Mouse (Mus musculus) heart, postnatal 0 days (tissue): Measurements from ENCODE around the gene Ccdc110. TPM values are rescaled to one million over a fixed set of nuclear protein-coding genes. Genes with fewer than 3 reads are reported as not detected.
A peak's percentile ranks its signal among the peaks of the same experiment; 100 is the strongest.

Experiments
- ATAC-seq: fragments of 200-750 bp; cut with Nextera tagmentation; 2 replicates; pipeline ENCODE4 v1.8.0; 2017; ENCODE audit warnings: low read depth, moderate number of reproducible peaks, moderate library complexity; ENCODE audit not compliant: insufficient read depth
- DNase-seq: peaks from one replicate; pipeline ENCODE4 v3.0.0-alpha.2; 2016; ENCODE audit warnings: low spot score
- H3K27ac ChIP-seq: fragments of 300-500 bp; sonication (generic); 2 replicates; pipeline ENCODE4 v1.5.1; 2014; ENCODE audit warnings: low read depth, mild to moderate bottlenecking
- H3K27me3 ChIP-seq: fragments of 300-500 bp; sonication (generic); 2 replicates; pipeline ENCODE4 v1.6.1; 2014; ENCODE audit warnings: low read length, mixed read lengths; ENCODE audit not compliant: control insufficient read depth, insufficient read depth
- H3K36me3 ChIP-seq: fragments of 300-500 bp; sonication (generic); replicated peaks from 2 replicates; pipeline ENCODE4 v1.6.1; 2014; ENCODE audit warnings: low read length, mixed read lengths; ENCODE audit not compliant: control insufficient read depth, insufficient read depth
- H3K4me1 ChIP-seq: fragments of 300-500 bp; sonication (generic); 2 replicates; pipeline ENCODE4 v1.6.1; 2014; ENCODE audit warnings: antibody characterized with exemption; ENCODE audit not compliant: control insufficient read depth, insufficient read depth
- H3K4me2 ChIP-seq: fragments of 300-500 bp; sonication (generic); 2 replicates; pipeline ENCODE4 v1.6.1; 2014; ENCODE audit warnings: low read depth, mild to moderate bottlenecking, low read length, moderate library complexity
- H3K4me3 ChIP-seq: fragments of 300-500 bp; sonication (generic); 2 replicates; pipeline ENCODE4 v1.5.1; 2014; ENCODE audit warnings: low read depth, low read length
- H3K9ac ChIP-seq: fragments of 300-500 bp; sonication (generic); replicated peaks from 2 replicates; pipeline ENCODE4 v1.6.1; 2014; ENCODE audit warnings: low read depth, low read length, mixed read lengths
- H3K9me3 ChIP-seq: fragments of 300-500 bp; sonication (generic); replicated peaks from 2 replicates; pipeline ENCODE4 v1.6.1; 2016; ENCODE audit warnings: low read length; ENCODE audit not compliant: control insufficient read depth
- CTCF ChIP-seq: IDR thresholded peaks from 2 replicates; pipeline ENCODE4 v1.5.1; 2016; ENCODE audit warnings: antibody characterized with exemption, control low read depth, low read depth
- EP300 ChIP-seq: IDR thresholded peaks from 2 replicates; pipeline ENCODE4 v1.6.1; 2016; ENCODE audit warnings: antibody characterized with exemption, low read depth
- WGBS: fragments of 180-500 bp; shearing (Covaris S2); extraction: QIAGEN DNeasy Blood & Tissue Kit; methylation state at CpG from one replicate; pipeline ENCODE4 v1.1.7; 2014; 5-methylcytosine and 5-hydroxymethylcytosine counted together
- polyA plus RNA-seq: library from polyadenylated mRNA; unstranded; fragments of >200 nt; fragmentation: Nextera tagmentation; extraction: Ambion mirVana; gene quantifications from 2 replicates; pipeline ENCODE4 v1.2.1, GENCODE M21; 2015
- total RNA-seq: library from RNA; depleted of rRNA; stranded (reverse); fragments of >200 nt; gene quantifications from 2 replicates; pipeline ENCODE4 v1.2.3, GENCODE M21; 2014; ENCODE audit warnings: low replicate concordance

Ccdc110 gene
- total and polyA plus RNA-seq, 2 experiments from 2014 or later = not detected

DNA sequence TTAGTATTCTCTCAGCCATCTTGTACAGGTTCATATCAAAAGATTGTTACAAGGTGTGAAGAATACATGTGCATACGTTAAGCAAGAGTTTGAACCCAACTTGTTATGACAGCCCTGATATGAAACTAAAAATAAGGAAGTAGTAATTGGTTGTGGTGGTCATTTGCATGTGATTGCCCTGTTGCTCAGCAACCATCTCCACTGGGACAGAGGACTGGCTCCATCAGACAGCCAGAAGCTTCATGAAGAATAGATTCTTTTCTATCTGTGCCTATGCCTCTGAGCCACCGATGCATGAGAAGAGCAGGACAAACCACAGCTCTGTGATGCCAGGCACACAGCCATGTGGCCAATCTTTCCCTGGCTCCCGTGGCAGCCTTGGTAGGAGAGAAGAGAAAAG lies 34.6 kb upstream of the Ccdc110 start:
- DNase-seq = no peak
- ATAC-seq = no peak
- Histone ChIP-seq H3K36me3 (peaks cover 14% of the 10 kb centered on the region; the same call in 1 of the 2 replicates), H3K4me1 (peaks cover 17% of the 10 kb centered on the region), H3K27me3 (no peaks in the 10 kb centered on the region), H3K9me3 (no peaks in the 10 kb centered on the region), H3K4me2 (no peak overlapping the region), H3K27ac (peak overlapping the region; percentile 55), H3K4me3 (no peak overlapping the region), H3K9ac (no peak overlapping the region)
- 38% methylated on average over 3 of the region's 3 CpGs for WGBS
- TF ChIP-seq CTCF = no peak
- no peak for TF ChIP-seq EP300

DNA sequence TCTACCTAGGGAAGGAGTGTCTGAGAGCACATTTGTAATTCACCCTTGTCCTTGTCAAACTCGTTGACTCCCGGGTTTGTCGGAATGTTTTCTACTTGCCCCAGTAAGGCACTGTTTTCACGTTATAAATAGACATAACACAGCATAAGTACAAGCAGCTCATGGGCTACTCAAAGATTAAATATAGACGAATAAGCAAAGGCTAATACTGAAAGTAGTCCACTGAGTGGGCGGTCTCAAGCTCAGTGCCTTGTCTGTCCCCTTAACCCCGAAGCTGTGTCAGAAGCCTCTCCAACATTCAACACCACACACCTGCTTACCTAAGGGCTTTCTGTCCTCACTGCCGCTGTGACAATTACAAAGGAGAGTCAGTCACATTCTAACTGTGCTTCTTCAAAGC lies 32.8 kb upstream of the Ccdc110 start:
- no peak for TF ChIP-seq EP300
- WGBS = 31% methylated on average over 8 of the region's 8 CpGs
- Histone ChIP-seq H3K36me3 (peaks cover 12% of the 10 kb centered on the region), H3K4me3 (peak overlapping the region; percentile 5; the same call in 1 of the 2 replicates), H3K9ac (0 out of 2 replicates have a peak overlapping the region, but pooled peaks have one; percentile 37), H3K27me3 (no peaks in the 10 kb centered on the region), H3K9me3 (no peaks in the 10 kb centered on the region), H3K4me1 (peaks cover 17% of the 10 kb centered on the region), H3K27ac (peak overlapping the region; percentile 95), H3K4me2 (peak overlapping the region; percentile 33)
- peak; percentile 92 for DNase-seq
- ATAC-seq = peak; percentile 96

DNA sequence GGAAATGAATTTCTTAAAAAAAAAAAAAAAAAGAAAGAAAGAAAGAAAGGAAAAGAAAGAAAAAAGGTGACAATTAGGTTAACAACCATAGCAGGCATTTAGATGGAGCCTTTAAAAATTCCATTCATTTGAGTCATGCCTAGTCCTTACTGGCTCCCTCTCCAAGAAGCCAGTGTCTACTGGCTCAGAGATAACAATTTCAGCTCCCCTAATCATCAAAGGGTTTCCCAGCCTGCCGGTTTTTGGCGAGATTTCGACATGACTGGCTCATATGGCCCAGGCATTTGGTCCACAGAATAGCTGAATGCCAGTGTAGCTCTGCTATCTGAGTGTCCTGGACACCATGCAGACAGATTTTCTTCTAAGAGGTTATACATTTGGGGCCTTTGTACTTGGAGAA lies 30.8 kb upstream of the Ccdc110 start:
- no peak overlapping the region for H3K4me3 ChIP-seq
- H3K36me3 ChIP-seq = peaks cover 15% of the 10 kb centered on the region; the same call in 1 of the 2 replicates
- H3K4me1 ChIP-seq = peaks cover 17% of the 10 kb centered on the region
- DNase-seq = peak; percentile 46
- WGBS = 5% methylated on average over 3 of the region's 3 CpGs
- H3K27ac ChIP-seq = peak overlapping the region; percentile 12
- ATAC-seq = 0 out of 2 replicates have a peak, but pooled peaks have one; percentile 15
- TF ChIP-seq CTCF (no peak), EP300 (no peak)
- H3K4me2 ChIP-seq = no peak overlapping the region
- H3K9me3 ChIP-seq = no peaks in the 10 kb centered on the region
- H3K9ac ChIP-seq = no peak overlapping the region
- no peaks in the 10 kb centered on the region for H3K27me3 ChIP-seq

DNA sequence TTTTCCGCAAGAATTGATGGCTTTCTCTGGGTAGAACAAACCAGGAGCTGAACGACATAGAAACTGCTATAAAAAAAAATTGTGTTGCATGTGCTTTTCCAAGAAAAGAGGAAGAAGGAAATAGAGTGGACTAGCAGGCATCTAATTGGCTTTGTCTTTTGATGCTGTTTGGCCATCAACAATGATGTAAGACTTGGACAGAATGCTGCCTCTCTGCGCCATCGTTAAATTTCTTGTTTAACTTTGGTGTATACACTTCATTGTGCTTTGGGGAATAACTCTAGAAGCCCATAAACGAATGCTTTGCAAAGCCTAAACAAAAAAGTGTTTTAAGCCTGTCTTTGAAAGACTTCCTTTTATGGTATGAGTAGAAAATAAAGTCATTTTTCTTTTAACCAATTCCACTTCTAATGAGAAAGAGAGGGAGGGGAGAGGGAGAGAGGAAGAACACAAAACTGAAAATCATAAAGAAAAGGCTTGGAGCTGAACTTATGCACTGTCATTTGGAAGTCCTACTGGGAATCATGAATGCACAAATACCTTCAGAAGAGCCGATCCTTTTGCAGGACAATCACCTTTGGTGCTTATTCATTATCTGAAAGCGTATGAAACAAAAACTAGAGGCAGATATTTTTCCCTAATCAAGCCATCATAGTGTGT lies 28.7 kb upstream of the Ccdc110 start:
- no peak overlapping the region for H3K9ac ChIP-seq
- H3K4me3 ChIP-seq = no peak overlapping the region
- no peaks in the 10 kb centered on the region for H3K27me3 ChIP-seq
- 88% methylated on average over 7 of the region's 7 CpGs for WGBS
- no peaks in the 10 kb centered on the region for H3K9me3 ChIP-seq
- ATAC-seq (no peak), DNase-seq (no peak)
- H3K4me2 ChIP-seq = no peak overlapping the region
- H3K4me1 ChIP-seq = peaks cover 17% of the 10 kb centered on the region
- peaks cover 18% of the 10 kb centered on the region; the same call in 1 of the 2 replicates for H3K36me3 ChIP-seq
- no peak for TF ChIP-seq EP300
- no peak for TF ChIP-seq CTCF
- no peak overlapping the region for H3K27ac ChIP-seq

DNA sequence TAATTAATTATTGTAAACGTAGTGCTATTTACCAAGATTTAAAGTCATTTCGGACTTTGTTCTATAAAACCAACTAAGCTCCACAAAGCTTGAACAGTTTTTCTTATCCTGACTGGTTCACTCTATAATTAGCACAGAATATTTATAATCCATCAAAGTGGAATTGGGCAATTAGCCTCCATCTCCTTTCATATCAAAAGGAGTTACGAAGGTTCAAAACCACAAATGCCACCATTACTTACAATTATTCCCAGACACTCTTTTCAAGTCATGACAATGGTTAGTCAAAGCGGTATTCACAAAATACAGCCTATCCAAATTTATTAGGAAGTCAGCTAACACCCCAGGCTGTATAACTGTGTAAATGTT lies 28.2 kb upstream of the Ccdc110 start:
- 94% methylated on average over 4 of the region's 4 CpGs for WGBS
- ATAC-seq = no peak
- Histone ChIP-seq H3K36me3 (peaks cover 18% of the 10 kb centered on the region; the same call in 1 of the 2 replicates), H3K27ac (no peak overlapping the region), H3K27me3 (no peaks in the 10 kb centered on the region), H3K4me2 (no peak overlapping the region), H3K4me3 (no peak overlapping the region), H3K4me1 (peaks cover 17% of the 10 kb centered on the region), H3K9ac (no peak overlapping the region), H3K9me3 (no peaks in the 10 kb centered on the region)
- no peak for TF ChIP-seq EP300
- TF ChIP-seq CTCF = no peak
- no peak for DNase-seq

DNA sequence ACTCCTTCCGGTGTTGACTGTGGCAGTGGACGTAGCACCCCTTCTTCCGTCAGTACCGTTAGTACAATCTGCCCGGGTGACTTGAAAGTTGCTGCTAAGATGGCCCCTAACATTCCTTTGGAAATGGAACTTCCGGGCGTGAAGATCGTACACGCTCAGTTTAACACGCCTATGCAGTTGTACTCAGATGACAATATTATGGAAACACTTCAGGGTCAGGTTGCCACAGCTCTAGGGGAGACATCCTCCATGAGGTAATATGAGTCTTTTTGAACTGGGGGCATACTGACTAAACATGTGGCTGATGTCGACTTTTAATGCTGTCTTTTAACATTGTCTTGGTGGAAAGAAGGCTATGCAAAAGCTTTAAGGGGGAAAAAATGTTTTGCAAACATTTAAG lies 20.7 kb upstream of the Ccdc110 start:
- Histone ChIP-seq H3K27me3 (no peaks in the 10 kb centered on the region), H3K4me1 (no peaks in the 10 kb centered on the region), H3K9ac (no peak overlapping the region), H3K4me3 (no peak overlapping the region), H3K9me3 (no peaks in the 10 kb centered on the region), H3K27ac (no peak overlapping the region), H3K4me2 (no peak overlapping the region), H3K36me3 (peaks cover 30% of the 10 kb centered on the region)
- ATAC-seq = no peak
- TF ChIP-seq CTCF = no peak
- no peak for TF ChIP-seq EP300
- DNase-seq = no peak
- 90% methylated on average over 11 of the region's 11 CpGs for WGBS
